Mouse (Mus musculus) c-Kit-positive CD71-positive TER-119-positive erythroid progenitor cells, embryonic 14.5 days (primary cell): ENCODE measurements around the gene Dnajb5.
A peak's percentile ranks its signal among the peaks of the same experiment; 100 is the strongest.

ENCODE experiments used
- DNase-seq: peaks from one replicate; pipeline ENCODE4 v3.0.0-alpha.2; 2013; ENCODE audit warnings: low spot score

Dnajb5 gene

GRCm38 (mm10) chr4:42949676-42950051 lies at the start of gene Dnajb5:
Dnajb5 (plus strand) TSS chr4:42949814.
- DNase-seq = peak; percentile 69

DNA sequence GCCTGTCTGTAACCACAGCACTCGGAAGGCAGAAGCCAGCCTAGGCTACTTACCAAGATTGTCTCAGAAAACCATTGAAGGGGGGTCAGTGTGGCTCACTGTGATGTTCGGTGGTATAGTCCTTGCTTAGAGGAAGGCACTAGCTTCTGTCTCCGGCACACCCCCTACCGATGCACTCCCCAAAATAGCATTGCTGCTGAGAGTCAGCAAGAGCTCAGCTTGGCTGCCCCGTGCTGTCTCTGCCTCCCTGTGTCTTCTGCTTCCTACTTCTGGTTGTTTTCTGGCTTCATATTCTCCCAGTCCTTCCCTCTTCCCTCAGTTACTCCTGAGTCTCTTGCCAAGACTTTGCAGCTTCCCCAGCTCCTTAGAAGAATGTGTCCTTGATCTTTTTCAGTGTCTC lies 48.7 kb upstream of the Dnajb5 start:
- no peak for DNase-seq

DNA sequence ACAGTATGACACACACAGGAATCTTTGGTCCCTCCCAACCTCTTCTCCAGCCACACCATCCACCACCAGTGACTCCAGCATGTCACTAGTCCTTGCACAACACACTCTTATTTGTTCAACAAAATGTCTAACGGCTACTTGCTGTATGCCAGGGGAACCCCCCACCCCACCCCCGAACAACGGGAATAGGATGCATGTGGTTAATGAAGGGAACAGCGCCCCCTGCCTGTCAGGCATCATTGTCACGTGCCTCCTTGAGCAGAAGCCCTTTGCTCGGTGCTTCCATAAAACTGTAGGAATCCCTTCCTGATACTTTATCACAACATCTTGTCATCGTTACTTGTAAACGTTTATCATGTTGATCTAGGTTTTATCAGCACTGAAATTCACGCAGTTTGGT lies 47.4 kb upstream of the Dnajb5 start:
- peak; percentile 22 for DNase-seq

DNA sequence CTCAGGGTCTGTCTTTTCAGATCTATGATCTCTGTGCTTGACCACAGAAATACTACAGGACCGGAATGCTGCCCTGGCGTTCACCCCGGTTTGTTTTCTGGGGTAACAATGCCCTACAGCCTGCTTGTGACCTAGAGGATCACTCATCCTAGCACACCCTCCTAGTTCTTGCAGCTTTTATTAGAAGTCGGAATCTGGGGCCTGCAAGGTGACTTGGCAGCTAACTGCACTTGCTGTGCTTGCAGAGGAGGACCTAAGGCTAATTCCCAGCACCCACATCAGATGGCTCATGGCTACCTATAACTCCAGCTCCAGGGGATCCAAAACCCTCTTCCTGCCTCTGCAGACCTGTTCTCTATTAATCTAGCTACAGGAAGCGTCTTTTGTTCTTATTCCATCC lies 46.9 kb upstream of the Dnajb5 start:
- DNase-seq = no peak

DNA sequence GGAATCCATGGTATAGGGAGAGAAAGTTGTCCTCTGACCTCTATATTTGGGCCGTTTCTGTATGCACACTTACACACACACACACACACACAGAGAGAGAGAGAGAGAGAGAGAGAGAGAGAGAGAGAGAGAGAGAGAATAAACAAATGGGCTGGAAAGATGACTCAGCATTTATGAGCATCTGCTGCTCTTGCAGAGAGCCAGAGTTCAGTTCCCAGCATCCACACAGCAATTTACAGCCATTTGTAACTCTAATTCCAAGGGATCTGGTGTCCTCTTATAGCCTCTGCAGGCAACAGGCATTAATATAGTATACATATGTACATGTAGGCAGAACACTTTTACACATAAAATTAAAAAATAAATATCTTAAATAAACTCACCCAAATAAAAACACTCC lies 45.7 kb upstream of the Dnajb5 start:
- no peak for DNase-seq

DNA sequence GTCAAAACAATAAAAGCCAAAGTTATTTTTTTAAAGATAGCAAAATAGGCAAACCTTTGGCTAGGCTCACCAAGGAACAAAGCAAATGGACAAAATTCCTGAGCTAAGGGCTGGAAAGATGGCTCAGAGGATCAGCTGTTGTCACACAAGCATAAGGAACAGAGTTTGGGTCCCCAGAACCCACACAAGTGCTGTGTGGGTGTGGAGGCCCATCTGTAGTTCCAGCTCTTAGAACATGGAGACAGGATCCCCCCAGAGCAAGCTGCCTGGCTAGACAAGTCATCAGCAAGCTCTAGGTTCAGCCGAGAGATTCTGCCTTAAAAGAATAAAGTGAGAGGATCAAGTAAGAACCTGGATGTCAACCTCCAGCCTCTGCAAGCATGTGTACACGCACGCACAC lies 45.1 kb upstream of the Dnajb5 start:
- DNase-seq = no peak

GRCm38 (mm10) chr4:42904966-42905365 lies 44.6 kb upstream of the Dnajb5 start:
- DNase-seq = no peak

DNA sequence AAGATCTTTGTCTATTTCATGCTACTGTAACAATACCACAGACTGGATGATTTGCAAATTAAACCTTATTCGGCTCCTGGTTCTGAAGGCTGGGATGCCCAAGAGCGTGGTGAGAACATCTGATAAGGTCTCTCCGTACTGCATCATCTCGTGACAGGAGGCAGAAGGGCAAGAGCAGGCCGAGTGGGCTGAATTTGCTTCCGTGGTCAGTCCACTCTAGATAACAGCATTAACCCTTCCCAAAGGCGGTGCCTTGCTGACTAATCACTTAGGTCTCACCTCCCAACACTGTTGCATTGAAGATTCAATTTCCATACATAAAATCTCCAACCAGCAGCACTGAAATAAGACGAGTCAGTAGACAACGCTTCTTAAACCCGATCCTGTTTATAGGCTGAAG lies 36.2 kb upstream of the Dnajb5 start:
- no peak for DNase-seq

- no peak for DNase-seq
These were observed 34.3 kb upstream of the Dnajb5 start for GRCm38 (mm10) chr4:42915311-42915710.

DNA sequence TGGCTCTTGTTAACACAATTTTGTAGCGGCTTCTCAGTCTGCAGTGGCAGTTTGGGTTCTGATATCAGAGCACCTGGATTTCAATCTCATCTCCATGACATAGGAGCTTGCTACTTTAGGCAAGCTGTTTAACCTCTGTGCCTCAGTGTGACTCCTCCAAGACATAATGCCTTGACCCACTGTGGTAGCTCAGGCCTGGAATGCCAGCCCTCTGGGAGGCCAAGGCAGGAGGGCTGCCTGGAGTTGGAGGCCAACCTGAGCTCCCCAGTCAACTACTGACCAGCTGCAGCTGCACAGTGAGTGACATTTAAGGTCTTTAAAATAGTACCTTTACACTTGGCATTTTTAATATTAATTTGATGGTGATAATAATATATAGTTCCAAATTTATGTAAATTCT lies 33.6 kb upstream of the Dnajb5 start:
- no peak for DNase-seq

DNA sequence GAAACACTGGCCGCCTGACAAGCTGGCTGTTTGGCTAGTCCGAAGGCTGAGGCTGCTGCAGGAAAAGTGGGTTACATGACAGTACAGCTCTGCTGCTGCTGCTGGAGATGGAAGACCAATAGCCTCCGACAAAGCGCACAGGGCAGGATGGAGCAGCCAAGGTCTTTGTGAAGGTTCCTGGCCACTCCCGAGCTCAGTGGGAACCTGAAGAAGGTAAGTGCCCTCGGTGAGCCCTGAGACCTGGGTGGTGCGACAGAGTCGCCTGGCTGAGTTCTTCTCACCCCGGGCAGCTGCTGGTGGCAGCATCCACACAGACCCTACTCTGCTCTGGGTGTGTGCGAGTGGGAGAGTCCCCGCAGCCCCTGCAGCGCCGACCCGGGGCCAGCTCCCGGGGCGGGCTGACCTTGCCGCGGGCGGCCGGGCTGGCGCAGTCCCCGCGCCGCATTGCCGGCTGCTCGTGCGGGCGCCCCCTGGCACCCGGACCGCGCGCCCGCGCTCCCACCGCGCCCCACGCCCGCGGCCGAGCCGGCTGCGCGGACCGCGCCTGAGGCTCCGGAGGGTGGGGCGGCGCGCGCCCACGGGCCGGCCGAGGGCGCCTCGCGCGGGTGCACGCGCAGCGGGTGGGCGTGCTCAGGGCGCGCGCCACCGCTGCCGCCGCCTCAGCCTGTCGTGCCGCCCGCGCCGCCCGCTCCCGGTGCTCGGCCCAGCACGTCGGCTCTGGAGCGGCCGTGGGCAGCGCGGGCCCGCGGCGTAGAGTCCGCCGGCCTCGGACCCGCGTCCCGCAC lies 32.8 kb upstream of the Dnajb5 start, which contains the start of gene Phf24:
Gene Phf24, plus strand, starts transcription at position 44 of the 785 bp plus-strand sequence.
- DNase-seq = no peak

- DNase-seq = no peak
These were observed 32.2 kb upstream of the Dnajb5 start for GRCm38 (mm10) chr4:42917402-42917774.

GRCm38 (mm10) chr4:42920726-42921125 lies 28.9 kb upstream of the Dnajb5 start:
- no peak for DNase-seq

GRCm38 (mm10) chr4:42921536-42921935 lies 28.1 kb upstream of the Dnajb5 start:
- no peak for DNase-seq

GRCm38 (mm10) chr4:42922056-42922455 lies 27.6 kb upstream of the Dnajb5 start:
- DNase-seq = no peak

GRCm38 (mm10) chr4:42922461-42922860 lies 27.2 kb upstream of the Dnajb5 start:
- DNase-seq = no peak

- DNase-seq = no peak
These were observed 25.4 kb upstream of the Dnajb5 start for GRCm38 (mm10) chr4:42924095-42924710.

- no peak for DNase-seq
These were observed 21.4 kb upstream of the Dnajb5 start for GRCm38 (mm10) chr4:42928209-42928608.

DNA sequence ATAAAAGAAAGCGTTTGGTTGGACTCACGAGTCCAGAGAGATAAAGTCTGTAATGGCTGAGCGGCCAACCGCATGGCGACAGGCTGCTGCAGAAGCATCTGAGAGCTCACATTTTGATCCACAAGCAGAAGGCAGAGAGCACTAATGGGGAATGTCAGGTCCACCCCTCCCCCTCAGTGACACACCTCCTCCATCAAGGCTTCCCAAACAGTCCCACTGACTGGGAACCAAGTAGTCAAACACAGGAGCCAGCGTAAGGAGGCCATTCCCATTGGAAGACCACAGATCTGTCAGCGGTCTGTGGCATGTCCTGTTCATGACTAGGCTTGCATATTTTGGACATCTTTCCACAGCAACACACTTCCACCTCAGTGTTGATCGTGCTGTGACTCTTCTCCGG lies 20.7 kb upstream of the Dnajb5 start:
- DNase-seq = no peak

DNA sequence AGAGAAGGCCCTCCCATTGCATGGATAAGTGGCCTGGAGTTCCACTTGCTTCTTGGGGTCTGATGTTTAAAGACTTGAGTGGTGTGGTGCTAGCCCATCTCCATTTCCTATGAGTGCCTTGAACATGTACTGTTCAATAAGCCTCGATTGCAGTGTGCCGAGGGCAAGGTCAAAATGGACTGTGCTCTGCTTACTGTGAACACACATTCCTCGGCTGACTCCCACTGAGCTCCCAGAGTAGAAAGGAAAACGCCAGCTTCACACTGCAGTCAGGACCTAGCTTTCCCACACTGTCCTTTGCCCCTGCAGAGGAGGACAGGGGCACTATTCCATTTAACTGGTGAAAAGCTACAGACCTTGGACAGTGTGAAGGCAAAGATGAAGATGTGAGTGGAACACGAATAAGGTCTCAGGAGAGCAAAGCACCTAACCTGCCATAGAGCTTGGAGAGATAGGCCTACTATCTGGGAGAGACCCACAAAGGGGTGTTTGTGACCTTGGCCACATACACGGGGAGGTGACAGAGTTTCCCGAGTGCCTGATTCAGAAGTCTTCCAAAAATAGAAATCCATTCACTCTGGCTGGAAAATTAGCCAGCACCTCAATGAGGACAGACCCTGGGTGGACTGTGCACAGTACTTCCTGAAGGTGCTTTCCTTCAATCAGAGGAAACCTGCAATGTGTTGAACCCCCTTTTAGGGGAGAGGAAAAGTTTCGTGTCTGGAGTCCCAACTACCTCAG lies 17.2 kb upstream of the Dnajb5 start:
- no peak for DNase-seq

DNA sequence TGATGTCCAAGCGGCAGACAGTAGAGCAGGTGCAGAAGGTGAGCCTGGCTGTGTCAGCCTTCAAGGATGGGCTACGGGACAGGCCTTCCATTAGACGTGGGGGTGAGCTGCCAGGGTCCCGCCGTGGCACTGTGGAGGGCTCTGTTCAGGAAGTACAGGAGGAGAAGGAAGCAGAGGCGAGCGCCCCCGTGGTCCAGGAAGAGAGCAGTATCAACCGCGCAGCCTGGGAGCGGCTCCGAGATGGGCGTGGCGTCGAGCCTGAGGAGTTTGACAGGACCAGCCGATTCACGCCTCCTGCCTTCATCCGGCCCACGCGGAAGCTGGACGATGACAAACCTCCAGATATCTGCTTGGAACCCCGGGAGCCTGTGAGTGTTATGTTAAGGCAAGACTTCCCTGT lies 16.0 kb upstream of the Dnajb5 start:
- no peak for DNase-seq

DNA sequence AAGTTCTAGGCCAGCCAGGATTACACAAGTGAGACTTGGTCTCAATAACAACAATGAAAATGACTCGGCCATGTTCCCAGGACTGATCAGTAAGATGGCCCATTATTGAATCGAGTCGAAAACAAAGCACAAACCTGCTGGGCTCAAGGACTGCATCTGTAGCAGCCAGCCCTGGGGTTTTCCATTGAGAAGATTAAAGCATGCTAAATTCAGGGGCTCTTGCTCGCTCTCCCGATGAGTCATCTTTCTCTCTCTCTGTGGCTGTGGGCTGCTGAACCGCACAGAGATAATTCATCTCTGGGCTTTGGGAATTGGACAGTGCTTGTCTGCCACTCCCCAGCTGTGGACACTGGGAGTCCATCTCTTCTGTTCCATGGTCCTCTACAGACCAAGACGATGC lies 8.2 kb upstream of the Dnajb5 start:
- DNase-seq = no peak

DNA sequence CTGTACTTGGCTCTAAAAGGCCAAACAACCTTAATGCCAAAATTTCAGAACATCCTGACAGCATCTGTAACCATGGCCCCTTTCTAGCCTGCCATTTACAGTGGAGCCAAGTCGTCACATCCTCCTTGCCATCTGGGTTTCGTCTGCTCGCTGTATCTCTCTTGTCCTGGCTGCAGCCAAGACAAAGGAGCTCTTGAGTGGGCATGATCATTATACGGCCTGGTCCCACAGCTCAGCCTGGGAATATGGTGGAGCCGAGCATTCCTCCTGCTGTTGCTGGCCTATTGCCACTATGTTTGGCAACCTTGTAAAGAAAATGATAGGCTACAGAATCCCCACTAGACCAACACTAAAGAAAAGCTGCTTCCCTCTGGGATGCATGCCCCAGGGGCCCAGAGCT lies 6.3 kb upstream of the Dnajb5 start:
- no peak for DNase-seq
